Mouse (Mus musculus) myocyte (in vitro differentiated cells): ENCODE measurements at regions not wholly inside any gene's neighbourhood (a gene's known extent, or its start where the extent isn't known, plus 50 kb on each side); places are given as distances from the start of the nearest gene placed in this dataset.

Source experiments
- MAX ChIP-seq: IDR thresholded peaks from one replicate; pipeline ENCODE4 v1.6.1; 2011; ENCODE audit warnings: low read depth, mild to moderate bottlenecking, control low read depth
- MYOG ChIP-seq, 3 experiments: IDR thresholded peaks; one replicate each; pipeline ENCODE4 v1.6.1; 2011; ENCODE audit warnings: control low read depth in 2 of 3, low read depth in 2 of 3, mild to moderate bottlenecking in 2 of 3; ENCODE audit not compliant: insufficient read length in 2 of 3, control insufficient read depth in 1 of 3, insufficient read depth in 1 of 3
- POLR2A ChIP-seq: IDR thresholded peaks from one replicate; pipeline ENCODE4 v1.6.1; 2011; ENCODE audit warnings: low read depth, mild to moderate bottlenecking, control low read depth, moderate library complexity; ENCODE audit not compliant: insufficient read length
- TCF3 ChIP-seq: IDR thresholded peaks from one replicate; pipeline ENCODE4 v1.6.1; 2011; ENCODE audit warnings: low read depth, control low read depth; ENCODE audit not compliant: insufficient read length
- USF1 ChIP-seq: IDR thresholded peaks from one replicate; pipeline ENCODE4 v1.6.1; 2011; ENCODE audit warnings: low read depth, mild to moderate bottlenecking, control low read depth, moderate library complexity

GRCm38 (mm10) chr11:89856184-89856769 is 78.8 kb upstream of the Ankfn1 start:
- TF ChIP-seq MAX (no peak), MYOG (IDR thresholded peaks at IDR 0.05; ENCODE audit: control insufficient read depth in 1 of 3, insufficient read depth in 1 of 3, insufficient read length in 2 of 3, low read depth in 2 of 3) (peak in 2 of 3 experiments; percentile 36 to 71), USF1 (no peak), POLR2A (no peak), TCF3 (no peak)
